Mouse (Mus musculus) neural tube, embryonic 12.5 days (tissue): ENCODE results near the gene Spcs1. TPM values are rescaled to one million over a fixed set of nuclear protein-coding genes. Genes with fewer than 3 reads are reported as not detected.

ENCODE experiments used
- polyA plus RNA-seq: library from polyadenylated mRNA; unstranded; fragments of >200 nt; fragmentation: Nextera tagmentation; extraction: Ambion mirVana; gene quantifications from 2 replicates; pipeline ENCODE4 v1.2.1, GENCODE M21; 2016

Spcs1 gene
- polyA plus RNA-seq, 1 experiment from 2014 or later: 299 TPM

Other genes starting within 250 kb of the Spcs1 start
- gene Tmem110, start 176.1 kb downstream of the Spcs1 start, polyA plus RNA-seq: 25.3 and 25.5 TPM in 2 replicates
- gene Mustn1, start 122.5 kb downstream of the Spcs1 start, polyA plus RNA-seq: 2.5 and 3.1 TPM in 2 replicates
- gene Itih4, start 115.2 kb downstream of the Spcs1 start, polyA plus RNA-seq: not detected in 2 replicates
- 0.09 and 0.24 TPM in 2 replicates for gene Itih3, start 77.9 kb downstream of the Spcs1 start, polyA plus RNA-seq
- gene Itih1, start 58.4 kb downstream of the Spcs1 start, polyA plus RNA-seq: 0.06 TPM in 1 of 2 replicates, not detected in the other
- 17.7 and 19.3 TPM in 2 replicates for gene Nek4, start 50.3 kb downstream of the Spcs1 start, polyA plus RNA-seq
- gene Glt8d1, start 272 bp downstream of the Spcs1 start, polyA plus RNA-seq: 59.0 and 65.4 TPM in 2 replicates
- gene Pbrm1, start 17.5 kb upstream of the Spcs1 start, polyA plus RNA-seq: 179 and 184 TPM in 2 replicates
- gene Gnl3, start 17.5 kb upstream of the Spcs1 start, polyA plus RNA-seq: 68.0 and 79.4 TPM in 2 replicates
- gene Smim4, start 127.3 kb upstream of the Spcs1 start, polyA plus RNA-seq: 79.5 and 80.5 TPM in 2 replicates
- gene Nt5dc2, start 129.4 kb upstream of the Spcs1 start, polyA plus RNA-seq: 437 and 462 TPM in 2 replicates
- 26.0 and 27.3 TPM in 2 replicates for gene Stab1, start 167.0 kb upstream of the Spcs1 start, polyA plus RNA-seq
- gene Tnnc1, start 206.6 kb upstream of the Spcs1 start, polyA plus RNA-seq: 44.2 and 62.0 TPM in 2 replicates
- 419 and 436 TPM in 2 replicates for gene Nisch, start 215.3 kb upstream of the Spcs1 start, polyA plus RNA-seq
- gene Sema3g, start 216.2 kb upstream of the Spcs1 start, polyA plus RNA-seq: 1.6 and 1.9 TPM in 2 replicates
- gene Phf7, start 249.6 kb upstream of the Spcs1 start, polyA plus RNA-seq: 12.4 and 13.9 TPM in 2 replicates
- 108 and 121 TPM in 2 replicates for gene Bap1, start 249.8 kb upstream of the Spcs1 start, polyA plus RNA-seq